Mouse (Mus musculus) B cell, adult 2 months (primary cell): ENCODE data around the gene Cdk5rap3.

ENCODE experiments used
- DNase-seq, 2 experiments: peaks; one replicate each; pipeline ENCODE4 v3.0.0; 2022

Gene Cdk5rap3

DNA sequence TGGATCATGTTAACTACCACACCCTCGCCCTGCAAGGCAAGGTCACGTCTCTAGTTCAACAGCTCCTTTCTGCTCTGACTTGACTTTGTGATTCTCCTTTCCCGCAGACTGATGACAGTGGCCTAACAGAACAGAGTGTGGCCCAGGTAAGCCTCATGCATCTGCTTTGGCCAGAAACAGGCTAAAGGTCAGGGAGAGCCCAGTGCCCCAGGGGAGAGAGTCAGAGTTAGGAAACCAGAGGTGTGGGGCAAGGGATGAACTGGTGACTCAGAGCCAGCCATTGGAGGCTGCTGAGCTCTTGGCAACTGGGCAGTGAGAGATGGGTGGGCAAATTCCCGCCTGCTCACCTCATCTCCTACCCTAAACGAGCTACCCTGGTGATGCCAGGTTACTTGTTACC, 58.9 kb downstream of the Cdk5rap3 start:
- no peak for DNase-seq
